Mouse (Mus musculus) neural tube, embryonic 11.5 days (tissue): ENCODE data around the gene Scg3. TPM values are rescaled to one million over a fixed set of nuclear protein-coding genes. Genes with fewer than 3 reads are reported as not detected.

Experiments
- ATAC-seq: fragments of 200-750 bp; cut with Nextera tagmentation; 2 replicates; pipeline ENCODE4 v1.8.0; 2017; ENCODE audit warnings: moderate number of reproducible peaks, mild to moderate bottlenecking, moderate TSS enrichment, moderate library complexity; ENCODE audit not compliant: insufficient read depth, low FRiP score, low TSS enrichment
- DNase-seq: peaks from one replicate; pipeline ENCODE4 v3.0.0-alpha.2; 2015; ENCODE audit warnings: low spot score
- H3K27ac ChIP-seq: fragments of 300-500 bp; sonication (generic); 2 replicates; pipeline ENCODE4 v1.5.1; 2014; ENCODE audit warnings: low read depth, mild to moderate bottlenecking, low read length
- H3K27me3 ChIP-seq: fragments of 300-500 bp; sonication (generic); 2 replicates; pipeline ENCODE4 v1.6.1; 2014; ENCODE audit warnings: mild to moderate bottlenecking, low read length, mixed read lengths; ENCODE audit not compliant: control insufficient read depth, insufficient read depth
- H3K36me3 ChIP-seq: fragments of 300-500 bp; sonication (generic); 2 replicates; pipeline ENCODE4 v1.6.1; 2014; ENCODE audit warnings: mild to moderate bottlenecking, low read length, moderate library complexity, mixed read lengths; ENCODE audit not compliant: control insufficient read depth, insufficient read depth
- H3K4me1 ChIP-seq: fragments of 300-500 bp; sonication (generic); 2 replicates; pipeline ENCODE4 v1.6.1; 2014; ENCODE audit warnings: low read length, mixed read lengths; ENCODE audit not compliant: control insufficient read depth, insufficient read depth
- H3K4me2 ChIP-seq: fragments of 300-500 bp; sonication (generic); 2 replicates; pipeline ENCODE4 v1.6.1; 2014; ENCODE audit warnings: low read depth, mild to moderate bottlenecking, moderate library complexity
- H3K4me3 ChIP-seq: fragments of 300-500 bp; sonication (generic); 2 replicates; pipeline ENCODE4 v1.5.1; 2014; ENCODE audit warnings: low read depth, low read length
- H3K9ac ChIP-seq: fragments of 300-500 bp; sonication (generic); 2 replicates; pipeline ENCODE4 v1.6.1; 2014; ENCODE audit warnings: mild to moderate bottlenecking, low read length
- H3K9me3 ChIP-seq: fragments of 300-500 bp; sonication (generic); 2 replicates; pipeline ENCODE4 v1.6.1; 2016; ENCODE audit warnings: low read length; ENCODE audit not compliant: control insufficient read depth
- WGBS: fragments of 180-500 bp; shearing (Covaris S2); extraction: QIAGEN DNeasy Blood & Tissue Kit; methylation state at CpG from one replicate; pipeline ENCODE4 v1.1.7; 2014; 5-methylcytosine and 5-hydroxymethylcytosine counted together
- polyA plus RNA-seq: library from polyadenylated mRNA; unstranded; fragments of >200 nt; fragmentation: Nextera tagmentation; extraction: Ambion mirVana; gene quantifications from 2 replicates; pipeline ENCODE4 v1.2.1, GENCODE M21; 2014

Scg3 gene
- polyA plus RNA-seq, 1 experiment from 2014 or later: 62.4 TPM

- ATAC-seq: no peak
- Histone ChIP-seq H3K4me1 (no peaks in the 10 kb centered on the region), H3K4me3 (no peak overlapping the region), H3K27me3 (no peaks in the 10 kb centered on the region), H3K36me3 (no peaks in the 10 kb centered on the region), H3K4me2 (no peak overlapping the region), H3K9ac (no peak overlapping the region), H3K27ac (no peak overlapping the region), H3K9me3 (no peaks in the 10 kb centered on the region)
- DNase-seq: no peak
- WGBS: 80% methylated on average over 8 of the region's 8 CpGs
These were observed 50.3 kb downstream of the Scg3 start for GRCm38 (mm10) chr9:75633603-75634002.

- ATAC-seq (no peak), DNase-seq (peak; percentile 28)
- no peaks in the 10 kb centered on the region for H3K9me3 ChIP-seq
- 57% methylated on average over 1 of the region's 1 CpGs for WGBS
- H3K4me1 ChIP-seq: no peaks in the 10 kb centered on the region
- no peak overlapping the region for H3K4me3 ChIP-seq
- H3K9ac ChIP-seq: no peak overlapping the region
- no peak overlapping the region for H3K4me2 ChIP-seq
- H3K27me3 ChIP-seq: no peaks in the 10 kb centered on the region
- H3K27ac ChIP-seq: no peak overlapping the region
- no peaks in the 10 kb centered on the region for H3K36me3 ChIP-seq
These were observed 51.0 kb downstream of the Scg3 start for GRCm38 (mm10) chr9:75632902-75633301.

- WGBS: 64% methylated on average over 10 of the region's 10 CpGs
- ATAC-seq (no peak), DNase-seq (peak; percentile 11)
- Histone ChIP-seq H3K4me2 (no peak overlapping the region), H3K36me3 (no peaks in the 10 kb centered on the region), H3K9ac (no peak overlapping the region), H3K27me3 (no peaks in the 10 kb centered on the region), H3K9me3 (no peaks in the 10 kb centered on the region), H3K4me3 (no peak overlapping the region), H3K4me1 (no peaks in the 10 kb centered on the region), H3K27ac (no peak overlapping the region)
These were observed 51.7 kb downstream of the Scg3 start for GRCm38 (mm10) chr9:75632111-75632510.

GRCm38 (mm10) chr9:75630823-75631454 is 52.9 kb downstream of the Scg3 start:
- WGBS: 81% methylated on average over 8 of the region's 8 CpGs

GRCm38 (mm10) chr9:75626308-75626604 is 57.6 kb downstream of the Scg3 start:
- Histone ChIP-seq H3K27ac (peak overlapping the region; percentile 67), H3K27me3 (no peaks in the 10 kb centered on the region), H3K4me1 (no peaks in the 10 kb centered on the region), H3K36me3 (no peaks in the 10 kb centered on the region), H3K4me2 (peak overlapping the region; percentile 88), H3K4me3 (peak overlapping the region; percentile 75), H3K9me3 (no peaks in the 10 kb centered on the region), H3K9ac (peak overlapping the region; percentile 82)
- WGBS: 2% methylated on average over 14 of the region's 14 CpGs
- ATAC-seq (no peak; the same call in 1 of the 2 replicates), DNase-seq (no peak)

More at GRCm38 (mm10) chr9:75630823-75631454, 52.9 kb downstream of the Scg3 start:
- no peaks in the 10 kb centered on the region for H3K27me3 ChIP-seq
- DNase-seq (no peak), ATAC-seq (no peak)
- no peaks in the 10 kb centered on the region for H3K36me3 ChIP-seq
- H3K4me2 ChIP-seq: no peak overlapping the region
- no peaks in the 10 kb centered on the region for H3K4me1 ChIP-seq
- no peaks in the 10 kb centered on the region for H3K9me3 ChIP-seq
- no peak overlapping the region for H3K9ac ChIP-seq
- H3K27ac ChIP-seq: no peak overlapping the region
- no peak overlapping the region for H3K4me3 ChIP-seq

- Histone ChIP-seq H3K27ac (peak within 1 kb of the TSS; percentile 67), H3K27me3 (no peaks in the 10 kb centered on the region), H3K36me3 (no peaks in the 10 kb centered on the region), H3K4me3 (peak within 1 kb of the TSS; percentile 75), H3K4me2 (peak within 1 kb of the TSS; percentile 88), H3K9ac (peak within 1 kb of the TSS; percentile 82), H3K9me3 (no peaks in the 10 kb centered on the region), H3K4me1 (no peaks in the 10 kb centered on the region)
- peak; percentile 81 for DNase-seq
- ATAC-seq: peak; percentile 88
- WGBS: under 1% methylated on average over 37 of the region's 94 CpGs
These were observed 58.1 kb downstream of the Scg3 start, which contains the start of gene Lysmd2 for GRCm38 (mm10) chr9:75625556-75626307. Lysmd2 (plus strand) TSS chr9:75625741.

GRCm38 (mm10) chr9:75624983-75625555 is 58.8 kb downstream of the Scg3 start:
- H3K9ac ChIP-seq: peak overlapping the region; percentile 82
- no peaks in the 10 kb centered on the region for H3K4me1 ChIP-seq
- WGBS: 17% methylated on average over 16 of the region's 18 CpGs
- no peaks in the 10 kb centered on the region for H3K9me3 ChIP-seq
- no peaks in the 10 kb centered on the region for H3K27me3 ChIP-seq
- H3K4me3 ChIP-seq: peak overlapping the region; percentile 75
- DNase-seq: no peak
- no peaks in the 10 kb centered on the region for H3K36me3 ChIP-seq
- peak; percentile 14 for ATAC-seq
- H3K4me2 ChIP-seq: peak overlapping the region; percentile 88
- H3K27ac ChIP-seq: peak overlapping the region; percentile 67

- ATAC-seq (no peak), DNase-seq (no peak)
- Histone ChIP-seq H3K36me3 (no peaks in the 10 kb centered on the region), H3K4me3 (no peak overlapping the region), H3K4me1 (no peaks in the 10 kb centered on the region), H3K27me3 (no peaks in the 10 kb centered on the region), H3K4me2 (no peak overlapping the region), H3K9ac (no peak overlapping the region), H3K27ac (no peak overlapping the region), H3K9me3 (no peaks in the 10 kb centered on the region)
- WGBS: 82% methylated on average over 3 of the region's 3 CpGs
These were observed 62.4 kb downstream of the Scg3 start for GRCm38 (mm10) chr9:75621428-75621827.
